ENCODE assay signal across 7 mouse cellular contexts in genomic region chr6:90818956-90819355, GRCm38 (mm10).
DNase-seq lines count a peak whose midpoint lies in the region; ATAC-seq and TF ChIP-seq lines count a peak whose summit lies in the region.

No protein-coding gene starts in this region.

- TF ChIP-seq CTCF in brain, embryonic 14.5 days (IDR thresholded peaks at IDR 0.05; ENCODE audit: borderline replicate concordance, extremely low read depth, insufficient read depth, insufficient read length): peak; percentile 82; the same call in 1 of the 2 replicates

- peak; percentile 39 for ATAC-seq in CD4-positive, CD25-positive, alpha-beta regulatory T cell, adult 4 months

- DNase-seq in A20 (ENCODE audit: low read depth, low spot score): peak; percentile 63
- peak; percentile 90 for DNase-seq in brain, embryonic 14.5 days (ENCODE audit: low read depth)
- peak; percentile 57 to 91 for DNase-seq in frontal cortex, adult 2 months (ENCODE audit: extremely low spot score in 1 of 2, low spot score in 1 of 2)
- DNase-seq in kidney, postnatal 4 days: peak; percentile 77 to 78
- peak; percentile 73 for DNase-seq in lung, postnatal 14 days
- DNase-seq in right cerebral cortex, postnatal 14 days: peak; percentile 71

- no peak for TF ChIP-seq POLR2A in brain, embryonic 14.5 days (IDR thresholded peaks at IDR 0.05; ENCODE audit: borderline replicate concordance, extremely low read depth, insufficient read depth, insufficient read length, poor library complexity, severe bottlenecking)

Comparison
In these comparisons a context has a peak if more than half of its experiments do, and no peak if none do; other contexts are left out.
1. Peak in every context shown above with its lines: DNase-seq and ATAC-seq.